Mouse (Mus musculus) liver, embryonic 14.5 days (tissue): ENCODE data around the gene A930004D18Rik. TPM values are rescaled to one million over a fixed set of nuclear protein-coding genes. Genes with fewer than 3 reads are reported as not detected.

Experiments used
- ATAC-seq: fragments of 200-750 bp; cut with Nextera tagmentation; 2 replicates; pipeline ENCODE4 v1.8.0; 2017; ENCODE audit warnings: moderate number of reproducible peaks, mild to moderate bottlenecking, moderate library complexity; ENCODE audit not compliant: insufficient read depth
- DNase-seq, 3 experiments: peaks; one replicate each; pipeline ENCODE4 v3.0.0-alpha.2; 2012 to 2013; ENCODE audit warnings: low read depth in 3 of 3, low spot score in 3 of 3
- H3K27ac ChIP-seq: fragments of 300-500 bp; sonication (generic); 2 replicates; pipeline ENCODE4 v1.5.1; 2014; ENCODE audit warnings: moderate library complexity, mild to moderate bottlenecking, control low read depth, inconsistent platforms
- H3K27me3 ChIP-seq: fragments of 300-500 bp; sonication (generic); 2 replicates; pipeline ENCODE4 v1.6.1; 2014; ENCODE audit warnings: mild to moderate bottlenecking, low read length, moderate library complexity; ENCODE audit not compliant: control insufficient read depth, insufficient read depth
- H3K36me3 ChIP-seq: fragments of 300-500 bp; sonication (generic); replicated peaks from 2 replicates; pipeline ENCODE4 v1.6.1; 2014; ENCODE audit warnings: low read depth; ENCODE audit not compliant: control insufficient read depth, insufficient read depth
- H3K4me1 ChIP-seq, 2 experiments: fragments of 200-500 bp in 1 of 2; fragments of 300-500 bp in 1 of 2; sonication (generic) in 1 of 2; replicated peaks; 2 replicates each; pipeline ENCODE4 v1.6.1; 2012 to 2014; ENCODE audit warnings: antibody characterized with exemption in 1 of 2, inconsistent platforms in 1 of 2, low read length in 1 of 2; ENCODE audit not compliant: control insufficient read depth in 2 of 2, insufficient read depth in 2 of 2
- H3K4me2 ChIP-seq: fragments of 300-500 bp; sonication (generic); 2 replicates; pipeline ENCODE4 v1.6.1; 2014; ENCODE audit warnings: low read depth, mild to moderate bottlenecking, control low read depth, moderate library complexity
- H3K4me3 ChIP-seq, 2 experiments: fragments of 200-500 bp in 1 of 2; fragments of 300-500 bp in 1 of 2; sonication (generic) in 1 of 2; 2 replicates each; pipeline ENCODE4 v1.5.1; 2012 to 2014; ENCODE audit warnings: low read depth in 2 of 2, low read length in 2 of 2, mild to moderate bottlenecking in 2 of 2, control low read depth in 1 of 2, inconsistent platforms in 1 of 2, moderate library complexity in 1 of 2; ENCODE audit not compliant: insufficient read depth in 1 of 2
- H3K9ac ChIP-seq: fragments of 300-500 bp; sonication (generic); replicated peaks from 2 replicates; pipeline ENCODE4 v1.6.1; 2014; ENCODE audit warnings: mild to moderate bottlenecking, control low read depth, moderate library complexity
- H3K9me3 ChIP-seq: fragments of 300-500 bp; sonication (generic); 2 replicates; pipeline ENCODE4 v1.6.1; 2016; ENCODE audit warnings: low read length, mixed read lengths; ENCODE audit not compliant: control insufficient read depth
- CTCF ChIP-seq: IDR thresholded peaks from 2 replicates; pipeline ENCODE4 v1.5.1; 2016; ENCODE audit warnings: antibody characterized with exemption, low read depth, control low read depth
- EP300 ChIP-seq: IDR thresholded peaks from 2 replicates; pipeline ENCODE4 v1.6.1; 2016; ENCODE audit warnings: antibody characterized with exemption, low read depth
- WGBS: fragments of 180-500 bp; shearing (Covaris S2); extraction: QIAGEN DNeasy Blood & Tissue Kit; methylation state at CpG from one replicate; pipeline ENCODE4 v1.1.7; 2014; ENCODE audit not compliant: insufficient replicate concordance; 5-methylcytosine and 5-hydroxymethylcytosine counted together
- microRNA-seq: library from miRNA; unstranded; fragments of <30 nt; microRNA quantifications from one replicate; pipeline ENCODE4, GENCODE M21; 2016
- polyA plus RNA-seq, 2 experiments: library from polyadenylated mRNA; depleted of rRNA in 1 of 2; stranded (reverse) in 1 of 2; unstranded in 1 of 2; fragments of >200 nt; fragmentation: Nextera tagmentation in 1 of 2; extraction: Ambion mirVana in 1 of 2; gene quantifications; 2 replicates each; pipeline versions ENCODE4 v1.2.1 to v1.2.3; 2012 to 2014

A930004D18Rik gene
- polyA plus RNA-seq, 2 experiments: 0.36 to 0.48 TPM

DNA sequence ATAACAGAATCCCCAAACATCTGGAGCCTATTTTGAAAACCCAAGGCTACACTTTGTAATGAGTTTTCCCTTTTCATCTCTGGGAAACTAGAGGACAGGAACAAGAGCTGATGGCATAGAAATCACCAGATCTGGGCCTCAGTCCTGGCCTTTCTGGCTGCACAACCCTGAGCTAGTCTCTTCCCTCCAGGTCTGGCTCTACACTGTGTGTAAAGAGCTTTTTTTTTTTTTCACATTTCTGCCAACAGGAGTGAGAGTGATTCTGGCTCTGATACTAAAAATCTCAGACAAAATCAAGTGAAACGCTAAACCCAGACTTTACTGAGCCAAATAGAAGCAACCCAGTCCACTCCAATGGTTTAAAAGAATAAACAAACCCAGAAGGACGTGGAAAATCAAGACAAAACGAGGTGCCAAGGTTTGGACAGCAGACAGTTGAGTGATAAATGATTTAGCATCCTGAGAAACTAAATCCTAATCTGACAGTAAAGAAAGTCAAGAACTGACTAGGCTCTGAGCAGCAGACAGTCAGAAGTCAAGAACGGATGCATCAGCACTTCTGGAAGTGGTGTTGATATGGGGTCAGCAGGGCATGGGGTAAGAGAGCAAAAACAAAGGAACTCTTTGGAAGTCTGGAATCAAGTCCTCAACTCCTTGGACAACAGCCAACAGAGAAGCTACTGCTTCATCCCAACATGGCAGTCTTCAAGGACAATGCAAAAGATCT is 61.8 kb downstream of the A930004D18Rik start:
- 44% methylated on average over 4 of the region's 4 CpGs for WGBS
- Histone ChIP-seq H3K36me3 (no peaks in the 10 kb centered on the region), H3K4me1 (no peaks in the 10 kb centered on the region), H3K9me3 (no peaks in the 10 kb centered on the region), H3K27me3 (no peaks in the 10 kb centered on the region), H3K27ac (no peak overlapping the region), H3K4me2 (no peak overlapping the region), H3K4me3 (no peak overlapping the region), H3K9ac (no peak overlapping the region)
- ATAC-seq (no peak), DNase-seq (no peak)
- TF ChIP-seq EP300: no peak
- TF ChIP-seq CTCF: no peak

Small RNA genes lying within 50 kb of the gene (microRNA-seq; reads per million reads assigned to microRNA genes)
- 4.2 reads per million, percentile 3 among the genes with 10 or more reads in this experiment for gene Mir7655

Other genes with a start within 250 kb of the A930004D18Rik start
- gene H2al2a, start 40.8 kb downstream of the A930004D18Rik start, polyA plus RNA-seq (2012; rRNA removed): not detected in 2 replicates
- not detected in 2 replicates for gene H2al2a, start 40.8 kb downstream of the A930004D18Rik start, polyA plus RNA-seq (2014; fragmentation: Nextera tagmentation; extraction: Ambion mirVana)
- gene Skida1, start 11.3 kb upstream of the A930004D18Rik start, polyA plus RNA-seq (2012; rRNA removed): 0.48 and 0.60 TPM in 2 replicates
- 0.27 and 0.43 TPM in 2 replicates for gene Skida1, start 11.3 kb upstream of the A930004D18Rik start, polyA plus RNA-seq (2014; fragmentation: Nextera tagmentation; extraction: Ambion mirVana)
- gene Mllt10, start 17.5 kb upstream of the A930004D18Rik start, polyA plus RNA-seq (2012; rRNA removed): 13.4 and 16.4 TPM in 2 replicates
- gene Mllt10, start 17.5 kb upstream of the A930004D18Rik start, polyA plus RNA-seq (2014; fragmentation: Nextera tagmentation; extraction: Ambion mirVana): 14.4 and 19.7 TPM in 2 replicates